Mouse (Mus musculus): ENCODE measurements around the gene 0610030E20Rik.
A peak's percentile ranks its signal among the peaks of the same experiment; 100 is the strongest.

0610030E20Rik gene

DNA sequence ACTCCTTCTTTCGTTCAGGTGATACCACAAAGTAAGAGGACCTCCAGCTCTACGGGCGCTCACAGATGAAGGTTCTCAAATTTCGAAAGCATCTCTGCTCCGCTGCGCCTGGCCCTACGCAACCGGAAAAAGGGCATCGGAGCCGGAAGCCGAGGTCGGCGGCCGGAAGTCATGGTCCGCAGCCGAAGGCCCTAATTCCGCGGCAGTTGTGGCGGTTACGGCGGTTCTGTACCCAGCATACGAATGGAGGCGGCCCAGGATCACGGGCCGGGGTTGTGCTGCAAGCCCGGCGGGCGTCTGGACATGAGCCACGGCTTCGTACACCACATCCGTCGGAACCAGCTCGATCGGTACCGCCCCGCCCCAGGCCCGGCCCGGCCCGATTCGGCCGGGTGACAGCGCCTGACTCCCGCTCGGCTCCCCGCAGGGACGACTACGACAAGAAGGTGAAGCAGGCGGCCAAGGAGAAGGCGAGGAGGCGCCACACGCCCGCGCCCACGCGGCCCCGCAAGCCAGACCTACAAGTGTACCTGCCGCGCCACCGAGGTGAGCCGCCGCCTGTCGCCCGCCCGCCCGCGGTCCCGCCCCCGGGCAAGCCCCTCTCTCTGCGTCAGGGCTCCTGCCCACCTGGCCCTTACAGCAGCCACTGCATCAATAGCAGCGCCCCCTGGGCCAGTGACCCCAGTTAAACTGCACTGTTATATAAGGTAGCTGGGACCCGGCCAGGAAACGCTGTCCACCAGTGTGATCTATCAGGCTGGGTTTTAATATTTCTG, at the start of gene 0610030E20Rik:
Gene 0610030E20Rik, plus strand, starts transcription at position 152 of the 776 bp plus-strand sequence.
- DNase-seq: peak; percentile 90

DNA sequence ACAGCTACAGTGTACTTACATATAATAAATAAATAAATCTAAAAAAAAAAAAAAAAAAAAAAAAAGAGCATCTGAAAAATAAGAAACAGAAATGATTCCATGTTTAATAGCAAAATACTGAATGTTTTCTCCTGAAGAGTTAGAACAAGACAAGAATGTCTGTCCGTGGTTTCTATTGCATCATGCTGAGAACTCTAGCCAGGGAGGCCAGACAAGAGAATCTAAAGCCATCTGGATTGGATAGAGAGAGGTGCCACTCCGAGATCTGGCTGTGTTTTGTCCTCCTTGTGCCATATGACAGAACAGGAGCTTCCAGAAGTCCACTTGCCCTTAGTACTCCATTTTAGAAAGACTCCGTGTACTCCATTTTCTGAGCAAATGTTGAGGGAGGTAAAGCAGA, 49.3 kb upstream of the 0610030E20Rik start:
- no peak for DNase-seq

DNA sequence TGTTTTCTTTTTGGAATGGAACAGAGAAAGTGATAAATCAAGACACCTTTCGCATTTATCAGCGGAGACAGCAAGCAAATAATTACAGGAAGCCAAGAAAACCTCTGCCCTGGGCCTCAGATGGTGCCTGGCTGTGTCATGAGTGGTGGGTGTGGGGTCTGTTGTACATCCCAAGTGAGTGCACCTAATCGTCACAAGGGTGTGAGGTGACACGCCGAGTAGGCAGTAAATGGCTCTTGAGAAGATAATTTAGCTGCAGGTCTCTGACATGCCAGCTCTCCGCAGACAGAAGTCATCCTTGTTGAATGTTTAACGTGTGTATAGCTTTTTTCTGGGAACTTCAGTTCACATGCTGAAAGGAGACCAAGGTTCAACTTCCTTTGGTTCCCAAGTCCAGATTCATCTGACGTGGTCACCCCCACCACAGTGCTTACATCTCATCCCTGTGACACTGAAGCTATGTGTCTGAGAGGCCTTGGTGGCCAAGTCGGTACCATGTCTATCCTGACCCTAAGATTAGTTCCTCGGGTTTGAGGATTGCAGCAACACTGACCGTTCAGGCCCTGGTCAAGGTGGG, 44.7 kb upstream of the 0610030E20Rik start:
- DNase-seq: no peak

DNA sequence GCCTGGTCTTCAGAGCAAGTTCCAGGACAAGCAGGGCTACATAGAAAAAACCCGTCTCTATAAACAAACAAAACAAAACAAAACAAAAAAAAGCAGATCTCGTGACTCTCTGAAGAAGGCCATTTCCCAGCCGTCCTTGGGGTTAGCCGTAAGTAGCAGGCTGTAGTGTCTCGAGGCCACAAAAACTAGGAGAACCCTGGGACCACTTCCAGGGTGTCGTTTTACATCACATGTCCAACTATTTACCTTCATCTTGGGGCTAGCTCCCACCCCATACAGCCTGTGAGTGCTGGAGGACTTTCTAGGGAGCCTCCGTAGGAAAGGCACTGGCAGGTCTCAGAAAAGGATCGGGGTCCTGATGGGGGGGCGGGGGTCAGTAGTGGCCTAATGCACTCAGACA, 43.6 kb upstream of the 0610030E20Rik start:
- no peak for DNase-seq

- DNase-seq: no peak
Observed at GRCm38 (mm10) chr6:72312198-72312597, 34.9 kb upstream of the 0610030E20Rik start.

- DNase-seq: no peak
Observed at GRCm38 (mm10) chr6:72313124-72313867, 33.8 kb upstream of the 0610030E20Rik start.

- DNase-seq: no peak
Observed at GRCm38 (mm10) chr6:72315384-72315783, 31.7 kb upstream of the 0610030E20Rik start.

DNA sequence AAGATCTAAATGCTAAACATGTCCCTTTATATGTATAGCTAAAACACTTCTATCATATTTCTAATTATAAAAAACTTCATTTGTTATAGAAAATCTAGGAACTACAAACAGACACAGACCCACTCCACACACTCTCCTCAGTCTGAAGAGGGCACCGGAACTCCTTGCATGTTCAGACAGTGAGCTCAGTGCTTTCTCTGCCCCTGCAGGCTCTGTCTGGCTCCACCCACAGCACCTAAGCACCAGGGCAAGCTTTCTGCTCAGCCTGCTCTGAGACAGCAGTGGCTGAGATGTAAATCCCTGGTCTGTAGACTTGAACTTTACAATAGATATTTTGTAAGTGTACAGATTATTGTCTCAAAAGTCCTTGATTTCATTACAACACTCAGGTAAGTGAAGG, 31.1 kb upstream of the 0610030E20Rik start:
- no peak for DNase-seq

DNA sequence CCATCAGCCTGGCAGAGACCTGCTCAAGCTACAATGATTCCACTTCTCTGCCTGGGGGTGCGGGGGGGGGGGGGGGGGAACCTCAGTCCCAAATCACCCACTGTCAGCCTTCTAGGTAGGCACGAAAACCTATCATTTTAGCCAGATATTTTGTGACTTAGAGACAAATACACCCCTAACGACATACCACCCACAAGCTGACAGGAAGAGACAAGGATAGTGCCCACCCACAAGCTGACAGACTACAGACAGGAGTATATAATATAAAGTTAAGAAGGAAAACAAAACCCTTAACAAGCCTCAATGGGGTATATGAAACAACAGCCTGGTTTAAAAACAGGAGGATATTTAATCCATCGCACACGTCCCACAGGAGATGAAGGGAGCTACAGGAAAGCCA, 28.7 kb upstream of the 0610030E20Rik start:
- no peak for DNase-seq

DNA sequence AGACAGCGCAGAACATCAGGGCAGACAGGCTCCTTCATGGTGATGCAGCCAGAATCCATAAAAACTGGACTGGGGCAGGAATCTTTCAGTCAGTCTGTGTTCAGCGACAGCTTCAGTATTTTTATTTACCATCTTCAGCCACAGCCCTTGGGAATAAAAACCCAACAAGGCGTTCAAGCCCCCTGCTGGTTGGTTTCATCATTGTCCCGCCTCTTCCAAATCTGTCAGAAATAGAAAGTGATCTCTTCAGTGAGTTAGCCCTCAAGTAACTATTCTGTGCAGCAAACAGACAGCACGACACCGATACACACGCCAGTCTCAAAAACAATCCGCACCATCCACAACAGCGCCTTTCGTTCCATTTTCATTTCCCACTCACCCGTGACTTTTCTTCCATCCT, 28.1 kb upstream of the 0610030E20Rik start:
- peak; percentile 33 for DNase-seq

GRCm38 (mm10) chr6:72322936-72323335, 24.2 kb upstream of the 0610030E20Rik start:
- DNase-seq: no peak

DNA sequence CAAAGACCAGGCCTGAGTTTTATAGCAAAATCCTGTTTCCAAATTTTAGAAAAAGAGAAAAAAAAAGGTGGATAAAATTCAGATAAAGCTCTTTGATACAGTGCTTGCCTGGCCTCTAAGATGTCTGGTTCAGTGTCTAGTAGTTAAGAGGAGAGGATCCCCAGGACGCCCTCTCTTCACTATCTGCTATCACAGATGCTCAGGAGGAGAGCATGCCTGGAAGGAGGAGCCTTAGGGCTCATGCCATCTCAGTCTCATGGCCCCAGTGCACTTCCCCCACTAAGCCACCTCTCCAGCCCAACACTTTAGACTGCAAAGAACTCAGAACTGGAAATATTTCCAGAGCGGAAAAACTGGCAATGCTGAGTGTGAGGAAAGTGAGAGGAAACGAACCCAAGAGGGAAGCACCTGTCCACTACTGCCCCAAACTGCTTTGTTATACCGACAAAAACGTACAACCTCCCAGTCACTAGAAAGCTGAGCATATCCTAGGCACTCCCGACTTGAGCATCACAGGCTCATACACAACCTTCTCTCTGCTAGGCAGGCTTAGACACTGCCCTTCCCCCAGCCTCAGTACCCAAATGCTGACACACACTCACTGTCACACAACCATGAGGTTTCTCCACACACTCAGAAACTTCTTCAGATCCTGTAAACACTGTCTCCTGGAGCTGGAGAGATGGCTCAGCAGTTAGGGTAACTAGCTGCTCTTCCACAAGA, 23.2 kb upstream of the 0610030E20Rik start:
- DNase-seq: no peak

- DNase-seq: peak; percentile 45
Observed at GRCm38 (mm10) chr6:72326274-72326673, 20.8 kb upstream of the 0610030E20Rik start.

GRCm38 (mm10) chr6:72329019-72329418, 18.1 kb upstream of the 0610030E20Rik start:
- no peak for DNase-seq

- DNase-seq: no peak
Observed at GRCm38 (mm10) chr6:72330133-72330532, 17.0 kb upstream of the 0610030E20Rik start.

- no peak for DNase-seq
Observed at GRCm38 (mm10) chr6:72333111-72333510, 14.0 kb upstream of the 0610030E20Rik start.

- no peak for DNase-seq
Observed at GRCm38 (mm10) chr6:72340481-72340880, 6.6 kb upstream of the 0610030E20Rik start.

- no peak for DNase-seq
Observed at GRCm38 (mm10) chr6:72344396-72345073, 2.6 kb upstream of the 0610030E20Rik start.

DNA sequence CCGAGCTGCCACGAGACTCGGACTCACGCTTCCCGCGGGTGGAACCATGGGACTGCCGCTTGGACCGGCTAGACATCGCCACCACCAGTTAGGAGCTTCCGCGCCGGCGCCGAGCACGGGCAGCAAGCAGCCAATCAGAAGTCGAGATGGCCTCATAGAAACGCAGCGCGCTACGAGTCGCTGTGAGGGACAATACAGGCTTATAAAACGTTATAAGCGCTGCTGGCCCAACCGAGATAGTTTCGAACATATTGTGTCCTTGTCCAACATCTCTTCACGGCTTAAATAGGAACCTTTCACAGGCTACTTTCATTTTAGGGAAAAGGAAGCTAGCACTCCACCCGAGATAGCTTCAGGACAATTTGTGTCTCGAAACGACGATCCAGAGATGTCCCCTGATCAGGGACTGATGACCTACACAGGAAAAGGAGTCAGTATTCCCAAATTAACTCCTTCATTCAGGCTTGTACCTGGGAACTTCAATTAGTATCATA, 2.0 kb upstream of the 0610030E20Rik start, which contains the start of gene Usp39:
Gene Usp39, minus strand, starts transcription at position 111 of the 494 bp plus-strand sequence.
- DNase-seq: peak; percentile 90

DNA sequence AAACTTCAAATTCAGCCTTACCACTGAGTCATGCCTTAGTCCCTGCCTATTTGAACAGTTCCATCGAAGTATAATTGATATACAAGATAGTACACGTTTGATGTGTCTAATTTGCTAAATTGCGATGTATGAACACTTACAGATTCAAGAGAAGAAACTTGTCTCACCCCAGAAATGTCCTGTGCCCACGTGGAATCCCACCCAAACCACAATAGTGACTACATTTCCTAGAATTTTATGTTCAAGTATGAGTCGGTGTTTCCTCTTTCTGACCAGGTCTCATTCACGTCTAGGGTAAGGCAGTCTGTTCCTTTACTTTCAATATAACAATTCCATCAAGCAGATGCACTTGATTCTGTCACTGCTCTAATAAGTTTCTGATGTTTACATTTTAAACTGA, 1.5 kb upstream of the 0610030E20Rik start:
- DNase-seq: no peak

- DNase-seq: no peak
Observed at GRCm38 (mm10) chr6:72346261-72346660, 856 bp upstream of the 0610030E20Rik start.

- peak; percentile 24 for DNase-seq
Observed at GRCm38 (mm10) chr6:72348411-72348810, 1.3 kb downstream of the 0610030E20Rik start.

All from thymus, postnatal 14 days (tissue).